Mouse (Mus musculus): ENCODE results near the gene Prrg2. TPM values are rescaled to one million over a fixed set of nuclear protein-coding genes. Genes with fewer than 3 reads are reported as not detected.

Prrg2 gene
- polyA plus RNA-seq, 1 experiment from 2014 or later, result 22.3 TPM

- peaks cover 65% of the 10 kb centered on the region for H3K36me3 ChIP-seq
- peak overlapping the region; percentile 63; the same call in 1 of the 2 replicates for H3K27ac ChIP-seq
- no peak for ATAC-seq (ENCODE audit: low FRiP score, low read depth)
These were observed 20.9 kb upstream of the Prrg2 start for GRCm38 (mm10) chr7:45083300-45083890.

GRCm38 (mm10) chr7:45082401-45083299 lies 20.2 kb upstream of the Prrg2 start:
- Histone ChIP-seq H3K9me3 (0 out of 2 replicates have a peak, but pooled peaks cover 3% of the 10 kb centered on the region), H3K9ac (0 out of 2 replicates have a peak overlapping the region, but pooled peaks have one; percentile 4), H3K36me3 (peaks cover 61% of the 10 kb centered on the region), H3K4me3 (no peak overlapping the region), H3K27ac (peak overlapping the region; percentile 63), H3K4me1 (peaks cover 9% of the 10 kb centered on the region; the same call in 1 of the 2 replicates), H3K27me3 (no peaks in the 10 kb centered on the region), H3K4me2 (replicated peaks) (peak overlapping the region; percentile 14; the same call in 1 of the 2 replicates)
- WGBS, result 68% methylated on average over 25 of the region's 25 CpGs
- ATAC-seq (ENCODE audit: low FRiP score, low read depth), result no peak

More at GRCm38 (mm10) chr7:45083300-45083890, 20.9 kb upstream of the Prrg2 start:
- Histone ChIP-seq H3K9me3 (0 out of 2 replicates have a peak, but pooled peaks cover 3% of the 10 kb centered on the region), H3K4me2 (replicated peaks) (no peak overlapping the region), H3K9ac (0 out of 2 replicates have a peak overlapping the region, but pooled peaks have one; percentile 31), H3K4me1 (peaks cover 9% of the 10 kb centered on the region; the same call in 1 of the 2 replicates), H3K4me3 (no peak overlapping the region), H3K27me3 (no peaks in the 10 kb centered on the region)
- WGBS, result 87% methylated on average over 22 of the region's 22 CpGs

- Histone ChIP-seq H3K27me3 (no peaks in the 10 kb centered on the region), H3K9me3 (0 out of 2 replicates have a peak, but pooled peaks cover 3% of the 10 kb centered on the region), H3K27ac (no peak overlapping the region), H3K4me1 (peaks cover 9% of the 10 kb centered on the region; the same call in 1 of the 2 replicates), H3K9ac (no peak overlapping the region), H3K4me3 (no peak overlapping the region), H3K36me3 (peaks cover 61% of the 10 kb centered on the region), H3K4me2 (replicated peaks) (no peak overlapping the region)
- ATAC-seq (ENCODE audit: low FRiP score, low read depth), result no peak
- 49% methylated on average over 5 of the region's 5 CpGs for WGBS
These were observed 18.5 kb upstream of the Prrg2 start for GRCm38 (mm10) chr7:45081016-45081415.

- H3K27ac ChIP-seq, result no peak overlapping the region
- peaks cover 61% of the 10 kb centered on the region for H3K36me3 ChIP-seq
- H3K27me3 ChIP-seq, result no peaks in the 10 kb centered on the region
- H3K4me3 ChIP-seq, result no peak overlapping the region
- WGBS, result 1% methylated on average over 10 of the region's 10 CpGs
- no peak overlapping the region for H3K4me2 ChIP-seq (replicated peaks)
- 0 out of 2 replicates have a peak, but pooled peaks cover 3% of the 10 kb centered on the region for H3K9me3 ChIP-seq
- no peak overlapping the region for H3K9ac ChIP-seq
- peaks cover 9% of the 10 kb centered on the region; the same call in 1 of the 2 replicates for H3K4me1 ChIP-seq
- peak; percentile 21; the same call in 1 of the 2 replicates for ATAC-seq (ENCODE audit: low FRiP score, low read depth)
These were observed 17.4 kb upstream of the Prrg2 start for GRCm38 (mm10) chr7:45079856-45080255.

GRCm38 (mm10) chr7:45078513-45078912 lies 16.0 kb upstream of the Prrg2 start:
- Histone ChIP-seq H3K9me3 (0 out of 2 replicates have a peak, but pooled peaks cover 3% of the 10 kb centered on the region), H3K9ac (no peak overlapping the region), H3K4me1 (peaks cover 9% of the 10 kb centered on the region; the same call in 1 of the 2 replicates), H3K27me3 (no peaks in the 10 kb centered on the region), H3K27ac (no peak overlapping the region), H3K4me2 (replicated peaks) (no peak overlapping the region), H3K4me3 (no peak overlapping the region), H3K36me3 (peaks cover 61% of the 10 kb centered on the region)
- no peak for ATAC-seq (ENCODE audit: low FRiP score, low read depth)
- WGBS, result 43% methylated on average over 9 of the region's 9 CpGs

GRCm38 (mm10) chr7:45077829-45078228 lies 15.4 kb upstream of the Prrg2 start:
- Histone ChIP-seq H3K27ac (no peak overlapping the region), H3K4me1 (peaks cover 5% of the 10 kb centered on the region; the same call in 1 of the 2 replicates), H3K9ac (no peak overlapping the region), H3K27me3 (no peaks in the 10 kb centered on the region), H3K36me3 (peaks cover 58% of the 10 kb centered on the region), H3K4me2 (replicated peaks) (no peak overlapping the region), H3K4me3 (no peak overlapping the region), H3K9me3 (0 out of 2 replicates have a peak, but pooled peaks cover 3% of the 10 kb centered on the region)
- 92% methylated on average over 2 of the region's 2 CpGs for WGBS
- no peak for ATAC-seq (ENCODE audit: low FRiP score, low read depth)

- Histone ChIP-seq H3K9me3 (0 out of 2 replicates have a peak, but pooled peaks cover 3% of the 10 kb centered on the region), H3K4me1 (no peaks in the 10 kb centered on the region; the same call in 1 of the 2 replicates), H3K4me2 (replicated peaks) (no peak overlapping the region), H3K27ac (no peak overlapping the region), H3K36me3 (peaks cover 53% of the 10 kb centered on the region), H3K4me3 (no peak overlapping the region), H3K27me3 (no peaks in the 10 kb centered on the region), H3K9ac (no peak overlapping the region)
- ATAC-seq (ENCODE audit: low FRiP score, low read depth), result no peak
- WGBS, result 78% methylated on average over 14 of the region's 14 CpGs
These were observed 14.8 kb upstream of the Prrg2 start for GRCm38 (mm10) chr7:45077322-45077721.

GRCm38 (mm10) chr7:45076501-45076900 lies 14.0 kb upstream of the Prrg2 start:
- Histone ChIP-seq H3K4me1 (no peaks in the 10 kb centered on the region; the same call in 1 of the 2 replicates), H3K4me3 (no peak overlapping the region), H3K9ac (no peak overlapping the region), H3K36me3 (peaks cover 51% of the 10 kb centered on the region), H3K9me3 (0 out of 2 replicates have a peak, but pooled peaks cover 3% of the 10 kb centered on the region), H3K27ac (no peak overlapping the region), H3K27me3 (no peaks in the 10 kb centered on the region), H3K4me2 (replicated peaks) (no peak overlapping the region)
- no peak for ATAC-seq (ENCODE audit: low FRiP score, low read depth)
- WGBS, result 85% methylated on average over 30 of the region's 30 CpGs

- ATAC-seq (ENCODE audit: low FRiP score, low read depth), result no peak
- no peaks in the 10 kb centered on the region for H3K9me3 ChIP-seq
- H3K27me3 ChIP-seq, result no peaks in the 10 kb centered on the region
- no peak overlapping the region for H3K9ac ChIP-seq
- H3K27ac ChIP-seq, result no peak overlapping the region
- whole genome bisulfite sequencing, result 83% methylated on average over 4 of the region's 4 CpGs
- H3K36me3 ChIP-seq, result peaks cover 48% of the 10 kb centered on the region
- no peak overlapping the region for H3K4me3 ChIP-seq
- H3K4me2 ChIP-seq (replicated peaks), result no peak overlapping the region
- H3K4me1 ChIP-seq, result no peaks in the 10 kb centered on the region
These were observed 12.9 kb upstream of the Prrg2 start for GRCm38 (mm10) chr7:45075405-45075804.

- no peak overlapping the region for H3K9ac ChIP-seq
- peaks cover 48% of the 10 kb centered on the region for H3K36me3 ChIP-seq
- no peak overlapping the region for H3K4me2 ChIP-seq (replicated peaks)
- no peak overlapping the region for H3K27ac ChIP-seq
- no peak overlapping the region for H3K4me3 ChIP-seq
- WGBS, result 83% methylated on average over 12 of the region's 12 CpGs
- ATAC-seq (ENCODE audit: low FRiP score, low read depth), result no peak
- H3K9me3 ChIP-seq, result no peaks in the 10 kb centered on the region
- H3K27me3 ChIP-seq, result no peaks in the 10 kb centered on the region
- no peaks in the 10 kb centered on the region for H3K4me1 ChIP-seq
These were observed 11.5 kb upstream of the Prrg2 start for GRCm38 (mm10) chr7:45073949-45074348.

- Histone ChIP-seq H3K9ac (no peak overlapping the region), H3K27me3 (no peaks in the 10 kb centered on the region), H3K27ac (no peak overlapping the region), H3K9me3 (no peaks in the 10 kb centered on the region), H3K4me1 (no peaks in the 10 kb centered on the region), H3K4me3 (no peak overlapping the region), H3K4me2 (replicated peaks) (no peak overlapping the region), H3K36me3 (peaks cover 48% of the 10 kb centered on the region)
- no peak for ATAC-seq (ENCODE audit: low FRiP score, low read depth)
- WGBS, result 79% methylated on average over 7 of the region's 7 CpGs
These were observed 10.8 kb upstream of the Prrg2 start for GRCm38 (mm10) chr7:45073171-45073707.

All from limb, embryonic 13.5 days (tissue).